29 mouse cellular contexts compared by ENCODE assay signal in genomic region chr15:99122642-99123041, GRCm38 (mm10). TPM values are rescaled to one million over a fixed set of nuclear protein-coding genes. Genes with fewer than 3 reads are reported as not detected.
DNase-seq lines count a peak whose midpoint lies in the region; ATAC-seq and TF ChIP-seq lines count a peak whose summit lies in the region.
"Had no signal": no experiment of that assay in that cellular context is flagged by ENCODE, and none has a peak within 500 bp of the region (broad histone marks: within the 10 kb centered on the region; RNA-seq: fewer than 3 reads in every experiment).

No protein-coding gene starts in this region.

- no peak overlapping the region for H3K27ac ChIP-seq in kidney, postnatal 0 days
- no peak overlapping the region for H3K27ac ChIP-seq in neural tube, embryonic 15.5 days (replicated peaks)
- H3K27ac ChIP-seq: embryonic facial prominence, embryonic 15.5 days; forebrain, embryonic 10.5 days; heart, embryonic 15.5 days; hindbrain, embryonic 10.5 days; hindbrain, embryonic 14.5 days; intestine, embryonic 15.5 days had no signal

- H3K4me2 ChIP-seq in kidney, postnatal 0 days (ENCODE audit: low read length): no peak overlapping the region
- no peak overlapping the region for H3K4me2 ChIP-seq in neural tube, embryonic 15.5 days
- H3K4me2 ChIP-seq: embryonic facial prominence, embryonic 15.5 days; heart, embryonic 11.5 days; heart, embryonic 15.5 days; hindbrain, embryonic 14.5 days; intestine, embryonic 15.5 days had no signal

- ATAC-seq in kidney, postnatal 0 days (replicated peaks; ENCODE audit: low FRiP score, low read depth): no peak
- 0 out of 2 replicates have a peak, but pooled peaks have one; percentile 44 for ATAC-seq in megakaryocyte progenitor cell, adult 5-6 weeks (replicated peaks; ENCODE audit: poor library complexity)
- ATAC-seq in neural tube, embryonic 15.5 days (ENCODE audit: low FRiP score): no peak
- ATAC-seq: forebrain, postnatal 0 days; intestine, embryonic 15.5 days had no signal

- 0 out of 2 replicates have a peak, but pooled peaks cover 8% of the 10 kb centered on the region for H3K4me1 ChIP-seq in kidney, postnatal 0 days (replicated peaks; ENCODE audit: insufficient read depth, low read length)
- H3K4me1 ChIP-seq in neural tube, embryonic 15.5 days: peaks cover 9% of the 10 kb centered on the region
- H3K4me1 ChIP-seq: intestine, embryonic 15.5 days had no signal

- no peaks in the 10 kb centered on the region for H3K36me3 ChIP-seq in kidney, postnatal 0 days (ENCODE audit: insufficient read depth, low read length)
- no peaks in the 10 kb centered on the region for H3K36me3 ChIP-seq in neural tube, embryonic 15.5 days
- H3K36me3 ChIP-seq: embryonic facial prominence, embryonic 15.5 days; forebrain, embryonic 10.5 days; G1E; heart, embryonic 15.5 days; hindbrain, embryonic 10.5 days; intestine, embryonic 15.5 days had no signal

- intact Hi-C loops in left cerebral cortex, postnatal 36 days (cut with DNase I): no loop called here

- no peaks in the 10 kb centered on the region for H3K27me3 ChIP-seq in kidney, postnatal 0 days (ENCODE audit: insufficient read depth, low read length)
- H3K27me3 ChIP-seq in neural tube, embryonic 15.5 days (replicated peaks): no peaks in the 10 kb centered on the region
- H3K27me3 ChIP-seq: embryonic facial prominence, embryonic 15.5 days; heart, embryonic 15.5 days; intestine, embryonic 15.5 days had no signal

- WGBS in kidney, postnatal 0 days: 41% methylated on average over 2 of the region's 2 CpGs
- WGBS in neural tube, embryonic 15.5 days: 83% methylated on average over 2 of the region's 2 CpGs

- no peaks in the 10 kb centered on the region for H3K9me3 ChIP-seq in kidney, postnatal 0 days (replicated peaks; ENCODE audit: low read length)
- H3K9me3 ChIP-seq in neural tube, embryonic 15.5 days (replicated peaks): no peaks in the 10 kb centered on the region
- H3K9me3 ChIP-seq: embryonic facial prominence, embryonic 15.5 days; forebrain, embryonic 10.5 days; heart, embryonic 15.5 days; hindbrain, embryonic 10.5 days; intestine, embryonic 15.5 days had no signal

- TF ChIP-seq CTCF in kidney, postnatal 0 days (IDR thresholded peaks at IDR 0.05; ENCODE audit: low read depth): no peak

- DNase-seq in kidney, postnatal 0 days (ENCODE audit: low spot score): peak; percentile 47
- DNase-seq in kidney, adult 18-20 months: no peak
- DNase-seq in A20 (ENCODE audit: low read depth, low spot score) (peak; percentile 22), NIH3T3 (ENCODE audit: low read depth) (peak; percentile 25)
- no peak for DNase-seq in heart, adult 8-10 months (ENCODE audit: low spot score)
- DNase-seq in left cerebral cortex, postnatal 36 days (ENCODE audit: low spot score in 2 of 2): no peak
- DNase-seq: adrenal gland, adult 2 months; adrenal gland, postnatal 25 days; cerebellum, adult 11 months; cerebellum, adult 8-10 months; cerebellum, postnatal 14 days; embryo, embryonic 11 days; forebrain, postnatal 0 days; gastrocnemius, postnatal 25 days; heart, adult 11 months; heart, postnatal 14 days had no signal

- no peak overlapping the region for H3K4me3 ChIP-seq in kidney, postnatal 0 days (replicated peaks; ENCODE audit: low read depth, low read length)
- no peak overlapping the region for H3K4me3 ChIP-seq in neural tube, embryonic 15.5 days (replicated peaks)
- H3K4me3 ChIP-seq: embryonic facial prominence, embryonic 15.5 days; erythroblast, embryonic 14.5 days; forebrain, embryonic 10.5 days; heart, embryonic 15.5 days; hindbrain, embryonic 10.5 days; intestine, embryonic 15.5 days had no signal

- no peak overlapping the region for H3K9ac ChIP-seq in kidney, postnatal 0 days (ENCODE audit: low read depth, low read length)
- no peak overlapping the region for H3K9ac ChIP-seq in neural tube, embryonic 15.5 days (replicated peaks)
- H3K9ac ChIP-seq: embryonic facial prominence, embryonic 15.5 days; forebrain, postnatal 0 days; heart, embryonic 15.5 days; hindbrain, embryonic 14.5 days; intestine, embryonic 15.5 days had no signal

RNA-seq across cellular contexts. Expression of gene Spats2, which starts 3.1 kb away (rescaled TPM):
- polyA plus RNA-seq in kidney, postnatal 0 days (2015; fragmentation: Nextera tagmentation; extraction: Ambion mirVana): 33.5 and 34.6 TPM in 2 replicates
- total RNA-seq in megakaryocyte progenitor cell, adult 5-6 weeks (2015): 0.27 TPM in 1 of 2 replicates, not detected in the other
- total RNA-seq in megakaryocyte progenitor cell, adult 5-6 weeks (2017): 0.25 and 0.44 TPM in 2 replicates
- 28.9 and 35.4 TPM in 2 replicates for polyA plus RNA-seq in neural tube, embryonic 15.5 days (2015; fragmentation: Nextera tagmentation; extraction: Ambion mirVana)
- 1 to 10 TPM; 4.3 to 7.9 (median 7.2) TPM for total RNA-seq in heart, adult 8-10 months (2022)
- total RNA-seq in left cerebral cortex, postnatal 36 days (2021): 10 to 100 TPM; 35.2 to 37.5 TPM
- polyA plus RNA-seq: G1E had no signal

RNA-seq across cellular contexts. Expression of gene Dnajc22, which starts 29.7 kb away (rescaled TPM):
- 8.8 TPM in 2 replicates for polyA plus RNA-seq in kidney, postnatal 0 days (2015; fragmentation: Nextera tagmentation; extraction: Ambion mirVana)
- total RNA-seq in megakaryocyte progenitor cell, adult 5-6 weeks (2015): not detected in 2 replicates
- not detected in 2 replicates for total RNA-seq in megakaryocyte progenitor cell, adult 5-6 weeks (2017)
- polyA plus RNA-seq in neural tube, embryonic 15.5 days (2015; fragmentation: Nextera tagmentation; extraction: Ambion mirVana): 0.47 and 2.3 TPM in 2 replicates
- total RNA-seq in heart, adult 8-10 months (2022): 1 to 10 TPM in 1 of 4 experiments, under 1 TPM in 3; 0.38 to 1.2 (median 0.91) TPM
- total RNA-seq in left cerebral cortex, postnatal 36 days (2021): under 1 TPM; 0.25 to 0.27 TPM
- total RNA-seq: common myeloid progenitor, adult 5-6 weeks had no signal
- polyA plus RNA-seq: G1E had no signal

RNA-seq across cellular contexts. Expression of gene C1ql4, which starts 35.0 kb away (rescaled TPM):
- polyA plus RNA-seq in kidney, postnatal 0 days (2015; fragmentation: Nextera tagmentation; extraction: Ambion mirVana): 1.3 TPM in 2 replicates
- not detected in 2 replicates for total RNA-seq in megakaryocyte progenitor cell, adult 5-6 weeks (2015)
- not detected in 2 replicates for total RNA-seq in megakaryocyte progenitor cell, adult 5-6 weeks (2017)
- polyA plus RNA-seq in neural tube, embryonic 15.5 days (2015; fragmentation: Nextera tagmentation; extraction: Ambion mirVana): 2.4 and 3.6 TPM in 2 replicates
- total RNA-seq in heart, adult 8-10 months (2022): not detected
- total RNA-seq in left cerebral cortex, postnatal 36 days (2021): not detected
- total RNA-seq: adrenal gland, adult 2 months; adrenal gland, postnatal 25 days; common myeloid progenitor, adult 5-6 weeks; G1E; gastrocnemius, adult 18-20 months; gastrocnemius, postnatal 25 days; heart, postnatal 14 days had no signal
- polyA plus RNA-seq: adrenal gland, adult 2 months; erythroblast, embryonic 14.5 days; G1E had no signal

RNA-seq across cellular contexts. Expression of gene Troap, which starts 48.3 kb away (rescaled TPM):
- 11.4 and 11.5 TPM in 2 replicates for polyA plus RNA-seq in kidney, postnatal 0 days (2015; fragmentation: Nextera tagmentation; extraction: Ambion mirVana)
- total RNA-seq in megakaryocyte progenitor cell, adult 5-6 weeks (2015): 28.0 and 30.5 TPM in 2 replicates
- total RNA-seq in megakaryocyte progenitor cell, adult 5-6 weeks (2017): 19.8 and 25.7 TPM in 2 replicates
- polyA plus RNA-seq in neural tube, embryonic 15.5 days (2015; fragmentation: Nextera tagmentation; extraction: Ambion mirVana): 4.6 and 10.3 TPM in 2 replicates
- total RNA-seq in heart, adult 8-10 months (2022): under 1 TPM in 2 of 4 experiments, not detected in 2; 0.22 to 0.35 TPM
- total RNA-seq in left cerebral cortex, postnatal 36 days (2021): under 1 TPM in 1 of 2 experiments, not detected in 1; 0.32 TPM

Comparison
In these comparisons a context has a peak if more than half of its experiments do, and no peak if none do; other contexts are left out.
1. DNase-seq: peak in kidney, postnatal 0 days (single experiment), A20 (single experiment) and NIH3T3 (single experiment); none in kidney, adult 18-20 months (single experiment), heart, adult 8-10 months (single experiment) and left cerebral cortex, postnatal 36 days (0 of 2).